Mouse (Mus musculus) inflammation-experienced regulatory T-cells (primary cell): Measurements from ENCODE around the gene Armc2. TPM values are rescaled to one million over a fixed set of nuclear protein-coding genes. Genes with fewer than 3 reads are reported as not detected.

Experiments used
- polyA plus RNA-seq, 2 experiments: library from polyadenylated mRNA; unstranded; fragments of 100-300 nt; shearing (Covaris generic); gene quantifications; one replicate each; pipeline ENCODE4 v1.2.1; 2017

Armc2 gene
- polyA plus RNA-seq = 1 to 10 TPM; 1.2 to 2.2 TPM

GRCm38 (mm10) chr10:42018016-42018949 is at the start of gene Armc2:
TSS of gene Armc2 (minus strand) at chr10:42018442.

Other genes starting within 250 kb of the Armc2 start
- 10 to 100 TPM; 13.9 to 14.1 TPM for gene Cep57l1, start 208.6 kb downstream of the Armc2 start, polyA plus RNA-seq
- gene Sesn1, start 208.5 kb downstream of the Armc2 start, polyA plus RNA-seq = 100 to 1,000 TPM in 1 of 2 experiments, 10 to 100 TPM in 1; 72.5 to 116 TPM